Mouse (Mus musculus): ENCODE data around the gene Esrp2. TPM values are rescaled to one million over a fixed set of nuclear protein-coding genes. Genes with fewer than 3 reads are reported as not detected.

Esrp2 gene
- polyA plus RNA-seq, 1 experiment, result 0.13 TPM

DNA sequence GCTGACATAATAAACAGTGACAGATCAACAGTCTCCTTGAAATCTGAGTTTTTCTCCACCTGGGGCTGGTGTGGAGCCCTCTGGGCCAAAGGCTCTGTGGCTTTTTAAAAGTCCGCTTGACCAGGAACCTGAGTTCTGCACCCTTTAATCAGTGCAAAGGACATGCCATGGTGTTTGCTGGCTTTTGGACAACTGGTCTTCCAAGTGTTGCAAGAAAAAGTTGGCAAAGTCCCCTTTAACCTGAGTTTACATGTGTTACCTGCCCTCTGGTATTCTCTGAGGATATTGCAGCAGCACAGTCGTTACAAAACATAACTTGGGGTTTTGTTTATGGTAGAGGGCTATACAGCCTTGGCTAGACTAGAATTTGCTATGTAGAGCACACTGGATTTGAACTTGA, 6.3 kb downstream of the Esrp2 start:
- H3K4me1 ChIP-seq (ENCODE audit: control insufficient read depth, insufficient read depth, low read length), result no peaks in the 10 kb centered on the region; the same call in 1 of the 2 replicates
- no peak overlapping the region for H3K4me3 ChIP-seq (ENCODE audit: insufficient read depth, low read length)
- no peak for TF ChIP-seq POLR2A (IDR thresholded peaks at IDR 0.05; ENCODE audit: extremely low read depth, insufficient read depth, low read length)
- TF ChIP-seq CTCF (IDR thresholded peaks at IDR 0.05; ENCODE audit: extremely low read depth, insufficient read depth, low read length), result no peak
- H3K27ac ChIP-seq (ENCODE audit: insufficient read depth, low read length), result no peak overlapping the region

- no peak overlapping the region for H3K4me3 ChIP-seq (ENCODE audit: insufficient read depth, low read length)
- no peak for TF ChIP-seq POLR2A (IDR thresholded peaks at IDR 0.05; ENCODE audit: extremely low read depth, insufficient read depth, low read length)
- no peak for TF ChIP-seq CTCF (IDR thresholded peaks at IDR 0.05; ENCODE audit: extremely low read depth, insufficient read depth, low read length)
- H3K4me1 ChIP-seq (ENCODE audit: control insufficient read depth, insufficient read depth, low read length), result no peaks in the 10 kb centered on the region; the same call in 1 of the 2 replicates
- H3K27ac ChIP-seq (ENCODE audit: insufficient read depth, low read length), result no peak overlapping the region
These were observed 6.8 kb downstream of the Esrp2 start for GRCm38 (mm10) chr8:106129997-106130396.

DNA sequence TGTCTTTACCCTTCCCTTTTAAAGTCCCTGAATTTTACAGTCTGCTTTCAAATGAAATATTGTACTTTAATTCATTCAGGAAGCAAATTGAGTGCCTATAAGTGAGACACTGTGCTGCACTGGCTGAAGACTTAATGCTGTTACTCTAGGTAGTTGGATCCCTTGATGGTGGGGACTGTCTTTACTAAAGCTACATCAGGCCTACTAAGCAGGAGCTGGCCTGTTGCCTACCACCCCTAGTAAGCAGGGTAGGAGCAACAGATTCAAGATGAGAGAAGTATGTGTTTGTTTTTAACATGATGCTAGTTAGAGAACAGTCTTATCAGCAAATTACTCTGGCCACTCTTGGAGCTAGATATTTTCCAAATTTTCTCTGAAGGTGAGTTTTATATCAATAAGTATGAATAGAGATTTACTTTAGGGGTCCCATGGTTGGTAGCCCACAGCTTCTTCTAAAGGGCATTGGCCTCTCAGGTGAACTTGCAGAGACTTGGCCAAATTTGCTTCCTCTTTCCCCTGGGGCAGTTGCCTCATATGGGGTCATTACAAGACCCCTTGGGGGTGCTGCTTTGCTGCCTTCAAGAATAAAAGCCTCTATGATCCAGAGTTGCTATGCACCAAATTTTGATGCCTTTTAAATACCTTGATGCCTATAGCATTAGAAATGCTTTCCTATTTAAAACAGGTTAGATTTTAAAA, 7.4 kb downstream of the Esrp2 start:
- H3K27ac ChIP-seq (ENCODE audit: insufficient read depth, low read length), result no peak overlapping the region
- TF ChIP-seq POLR2A (IDR thresholded peaks at IDR 0.05; ENCODE audit: extremely low read depth, insufficient read depth, low read length) (no peak), CTCF (IDR thresholded peaks at IDR 0.05; ENCODE audit: extremely low read depth, insufficient read depth, low read length) (no peak)
- no peak overlapping the region for H3K4me3 ChIP-seq (ENCODE audit: insufficient read depth, low read length)
- H3K4me1 ChIP-seq (ENCODE audit: control insufficient read depth, insufficient read depth, low read length), result no peaks in the 10 kb centered on the region; the same call in 1 of the 2 replicates

DNA sequence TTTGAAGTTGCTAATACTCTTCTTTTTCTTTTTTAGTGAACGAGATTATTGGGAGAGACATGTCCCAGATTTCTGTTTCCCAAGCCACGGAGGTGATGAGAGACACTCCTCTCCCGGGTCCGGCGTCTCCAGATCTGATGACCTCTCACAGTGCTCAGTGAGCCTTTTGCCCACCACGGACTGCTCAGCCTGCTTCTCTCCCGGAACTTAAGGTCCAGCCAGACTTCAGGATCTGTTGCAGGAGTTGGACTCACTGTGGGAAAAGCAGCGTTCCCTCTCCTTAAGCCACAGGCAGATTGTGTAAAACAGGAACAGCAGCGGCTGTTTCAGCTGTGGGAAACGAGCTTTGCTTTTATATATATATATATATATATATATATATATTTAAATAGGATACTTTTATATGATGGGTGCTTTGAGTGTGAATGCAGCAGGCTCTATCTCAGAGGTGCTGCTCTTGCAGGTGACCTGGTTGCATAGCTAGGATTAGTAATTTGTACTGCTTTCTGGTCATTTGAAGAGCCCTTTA, 8.8 kb downstream of the Esrp2 start:
- no peak for TF ChIP-seq POLR2A (IDR thresholded peaks at IDR 0.05; ENCODE audit: extremely low read depth, insufficient read depth, low read length)
- TF ChIP-seq CTCF (IDR thresholded peaks at IDR 0.05; ENCODE audit: extremely low read depth, insufficient read depth, low read length), result no peak
- Histone ChIP-seq H3K4me1 (ENCODE audit: control insufficient read depth, insufficient read depth, low read length) (no peaks in the 10 kb centered on the region; the same call in 1 of the 2 replicates), H3K4me3 (ENCODE audit: insufficient read depth, low read length) (no peak overlapping the region), H3K27ac (ENCODE audit: insufficient read depth, low read length) (no peak overlapping the region)

GRCm38 (mm10) chr8:106127054-106127453, 9.7 kb downstream of the Esrp2 start:
- TF ChIP-seq CTCF (IDR thresholded peaks at IDR 0.05; ENCODE audit: extremely low read depth, insufficient read depth, low read length) (no peak), POLR2A (IDR thresholded peaks at IDR 0.05; ENCODE audit: extremely low read depth, insufficient read depth, low read length) (no peak)
- no peak overlapping the region for H3K27ac ChIP-seq (ENCODE audit: insufficient read depth, low read length)

GRCm38 (mm10) chr8:106126055-106126454, 10.7 kb downstream of the Esrp2 start:
- H3K4me1 ChIP-seq (ENCODE audit: control insufficient read depth, insufficient read depth, low read length), result no peaks in the 10 kb centered on the region; the same call in 1 of the 2 replicates
- H3K4me3 ChIP-seq (ENCODE audit: insufficient read depth, low read length), result no peak overlapping the region
- TF ChIP-seq CTCF (IDR thresholded peaks at IDR 0.05; ENCODE audit: extremely low read depth, insufficient read depth, low read length) (no peak), POLR2A (IDR thresholded peaks at IDR 0.05; ENCODE audit: extremely low read depth, insufficient read depth, low read length) (no peak)
- no peak overlapping the region for H3K27ac ChIP-seq (ENCODE audit: insufficient read depth, low read length)

More at GRCm38 (mm10) chr8:106127054-106127453, 9.7 kb downstream of the Esrp2 start:
- no peak overlapping the region for H3K4me3 ChIP-seq (ENCODE audit: insufficient read depth, low read length)
- no peaks in the 10 kb centered on the region; the same call in 1 of the 2 replicates for H3K4me1 ChIP-seq (ENCODE audit: control insufficient read depth, insufficient read depth, low read length)

DNA sequence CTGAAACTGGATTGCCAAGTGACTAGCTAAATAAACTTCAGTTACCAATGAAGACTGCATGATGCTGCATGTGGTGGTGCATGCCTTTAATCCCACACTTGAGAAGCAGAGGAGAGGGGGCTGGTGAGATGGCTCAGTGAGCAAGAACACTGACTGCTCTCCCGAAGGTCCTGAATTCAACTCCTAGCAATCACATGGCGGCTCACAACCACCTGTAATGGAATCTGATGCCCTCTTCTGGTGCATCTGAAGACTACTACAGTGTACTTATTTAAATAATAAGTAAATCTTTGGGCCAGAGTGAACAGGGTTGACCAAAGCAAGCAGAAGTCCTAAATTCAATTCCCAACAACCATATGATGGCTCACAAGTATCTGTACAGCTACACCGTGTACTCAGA, 13.3 kb downstream of the Esrp2 start:
- Histone ChIP-seq H3K4me3 (ENCODE audit: insufficient read depth, low read length) (no peak overlapping the region), H3K27ac (ENCODE audit: insufficient read depth, low read length) (no peak overlapping the region), H3K4me1 (ENCODE audit: control insufficient read depth, insufficient read depth, low read length) (no peaks in the 10 kb centered on the region; the same call in 1 of the 2 replicates)
- TF ChIP-seq POLR2A (IDR thresholded peaks at IDR 0.05; ENCODE audit: extremely low read depth, insufficient read depth, low read length), result no peak
- no peak for TF ChIP-seq CTCF (IDR thresholded peaks at IDR 0.05; ENCODE audit: extremely low read depth, insufficient read depth, low read length)

- no peak overlapping the region for H3K27ac ChIP-seq (ENCODE audit: insufficient read depth, low read length)
- TF ChIP-seq CTCF (IDR thresholded peaks at IDR 0.05; ENCODE audit: extremely low read depth, insufficient read depth, low read length), result peak; percentile 37; the same call in 1 of the 2 replicates
- TF ChIP-seq POLR2A (IDR thresholded peaks at IDR 0.05; ENCODE audit: extremely low read depth, insufficient read depth, low read length), result no peak
- no peak overlapping the region for H3K4me3 ChIP-seq (ENCODE audit: insufficient read depth, low read length)
- H3K4me1 ChIP-seq (ENCODE audit: control insufficient read depth, insufficient read depth, low read length), result no peaks in the 10 kb centered on the region
These were observed 20.9 kb downstream of the Esrp2 start for GRCm38 (mm10) chr8:106115897-106116296.

GRCm38 (mm10) chr8:106112514-106112913, 24.3 kb downstream of the Esrp2 start:
- Histone ChIP-seq H3K4me1 (ENCODE audit: control insufficient read depth, insufficient read depth, low read length) (no peaks in the 10 kb centered on the region), H3K27ac (ENCODE audit: insufficient read depth, low read length) (no peak overlapping the region), H3K4me3 (ENCODE audit: insufficient read depth, low read length) (no peak overlapping the region)
- TF ChIP-seq CTCF (IDR thresholded peaks at IDR 0.05; ENCODE audit: extremely low read depth, insufficient read depth, low read length) (no peak), POLR2A (IDR thresholded peaks at IDR 0.05; ENCODE audit: extremely low read depth, insufficient read depth, low read length) (no peak)

GRCm38 (mm10) chr8:106112041-106112440, 24.7 kb downstream of the Esrp2 start:
- no peak for TF ChIP-seq POLR2A (IDR thresholded peaks at IDR 0.05; ENCODE audit: extremely low read depth, insufficient read depth, low read length)
- no peak for TF ChIP-seq CTCF (IDR thresholded peaks at IDR 0.05; ENCODE audit: extremely low read depth, insufficient read depth, low read length)
- H3K27ac ChIP-seq (ENCODE audit: insufficient read depth, low read length), result no peak overlapping the region
- H3K4me3 ChIP-seq (ENCODE audit: insufficient read depth, low read length), result no peak overlapping the region
- no peaks in the 10 kb centered on the region for H3K4me1 ChIP-seq (ENCODE audit: control insufficient read depth, insufficient read depth, low read length)

Measured in cortical plate, adult 2 months (tissue).